Mouse (Mus musculus) cerebellum, adult 2 months (tissue): ENCODE results near the gene Glmp.

ENCODE experiments used
- CTCF ChIP-seq: fragments of 200-500 bp; IDR thresholded peaks from 2 replicates; pipeline ENCODE4 v1.5.1; 2011; ENCODE audit warnings: low read depth, mild to moderate bottlenecking, control low read depth, low read length, moderate library complexity, borderline replicate concordance; ENCODE audit not compliant: insufficient read depth
- POLR2A ChIP-seq: fragments of 200-500 bp; IDR thresholded peaks from 2 replicates; pipeline ENCODE4 v1.6.1; 2011; ENCODE audit warnings: low read length, control low read depth, borderline replicate concordance; ENCODE audit not compliant: insufficient read depth

DNA sequence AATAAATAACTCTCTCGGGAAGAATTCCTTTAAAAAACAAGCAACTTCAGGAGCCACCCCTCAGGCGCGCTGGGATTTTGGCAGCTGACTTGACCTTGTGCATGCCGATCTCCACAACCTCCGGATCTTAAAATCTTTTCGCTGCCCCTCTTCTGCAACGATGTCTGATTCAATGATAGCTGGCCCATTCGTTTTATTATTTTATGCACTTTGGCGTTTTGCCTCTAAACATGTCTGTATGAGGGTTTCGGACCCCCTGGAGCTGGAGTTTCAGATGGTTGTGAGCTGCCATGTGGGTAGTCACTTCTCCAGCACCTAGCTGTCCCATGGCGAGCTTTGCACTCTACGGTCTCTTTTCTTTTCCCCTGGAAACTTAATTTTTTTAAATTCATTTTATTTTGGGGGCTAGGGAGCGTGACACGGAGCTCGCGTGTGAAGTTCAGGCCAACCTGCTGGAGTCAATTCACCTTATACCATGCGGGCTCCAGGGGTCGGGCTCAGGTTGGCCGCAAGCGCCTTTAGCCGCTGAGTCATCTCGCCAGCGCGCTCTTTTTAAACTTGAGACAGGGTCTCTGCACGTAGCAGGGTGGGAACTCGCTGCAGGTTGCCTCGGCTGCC, 10.7 kb downstream of the Glmp start:
- no peak for TF ChIP-seq CTCF
- no peak for TF ChIP-seq POLR2A
